Mouse (Mus musculus): ENCODE data around the gene Efnb1. TPM values are rescaled to one million over a fixed set of nuclear protein-coding genes. Genes with fewer than 3 reads are reported as not detected.

Efnb1 gene
- 3.0 TPM for total RNA-seq (2023)

DNA sequence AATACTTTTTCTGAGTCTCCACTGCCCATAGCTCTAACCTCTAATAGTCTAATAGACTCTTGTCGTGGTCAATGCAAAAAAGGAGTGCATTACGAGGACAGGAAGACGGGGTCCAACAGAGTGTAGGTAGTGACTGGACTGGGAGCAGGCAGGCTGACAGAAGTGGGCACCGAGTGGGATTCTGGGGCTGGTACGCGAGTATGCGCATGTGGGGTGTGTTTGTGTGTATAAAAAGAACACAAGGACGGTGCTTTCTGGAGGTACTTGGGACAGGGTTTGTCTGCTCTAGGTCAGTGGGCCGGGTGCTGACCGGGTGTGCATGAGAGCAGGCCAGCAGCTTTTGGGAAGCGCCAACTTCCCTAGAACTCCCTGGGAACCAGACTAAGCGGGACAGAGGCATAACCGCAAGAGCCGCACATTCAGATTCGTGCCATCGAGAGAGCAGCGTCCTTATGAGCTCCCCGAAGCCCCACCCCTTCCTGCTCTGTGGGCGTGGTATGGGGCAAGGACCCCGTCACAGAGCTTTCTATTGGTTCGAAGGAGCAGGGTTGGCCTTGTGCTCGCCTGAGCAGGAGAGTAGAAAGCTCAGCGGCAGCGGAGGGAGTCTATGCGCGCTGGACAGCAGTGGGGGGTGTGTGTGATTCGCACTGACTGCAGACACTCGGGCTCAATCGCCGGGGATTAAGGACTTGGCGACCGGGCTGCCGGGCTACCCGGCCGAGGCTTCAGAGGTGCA is at the start of gene Efnb1:
Efnb1 (plus strand) TSS at position 608 of the 736 bp plus-strand sequence.

Other genes with a start within 250 kb of the Efnb1 start
- gene Ophn1, start 245.1 kb upstream of the Efnb1 start, total RNA-seq (2023), result not detected
- 24.4 TPM for gene Yipf6, start 199.8 kb upstream of the Efnb1 start, total RNA-seq (2023)
- gene Stard8, start 132.9 kb upstream of the Efnb1 start, total RNA-seq (2023), result 0.43 TPM